Mouse (Mus musculus) embryonic fibroblast, embryonic 13.5 days (primary cell): ENCODE data around the gene Olfr381. TPM values are rescaled to one million over a fixed set of nuclear protein-coding genes. Genes with fewer than 3 reads are reported as not detected.
"Not testable (repeated sequence)": the region's sequence is repeated elsewhere in the genome, so short reads cannot be mapped to it uniquely, and the experiment has no call there.

Experiments
- H3K27ac ChIP-seq: 2 replicates; pipeline ENCODE4 v1.5.1; 2012; ENCODE audit warnings: low read length, control low read depth, inconsistent platforms; ENCODE audit not compliant: insufficient read depth
- H3K4me1 ChIP-seq: 2 replicates; pipeline ENCODE4 v1.6.1; 2011; ENCODE audit warnings: low read length; ENCODE audit not compliant: control insufficient read depth, insufficient read depth
- H3K4me3 ChIP-seq: 2 replicates; pipeline ENCODE4 v1.5.1; 2011; ENCODE audit warnings: mild to moderate bottlenecking, control low read depth, low read length; ENCODE audit not compliant: insufficient read depth
- CTCF ChIP-seq: IDR thresholded peaks from 2 replicates; pipeline ENCODE4 v1.5.1; 2011; ENCODE audit warnings: mild to moderate bottlenecking, control low read depth, low read length, moderate library complexity, borderline replicate concordance; ENCODE audit not compliant: insufficient read depth
- POLR2A ChIP-seq: IDR thresholded peaks from 2 replicates; pipeline ENCODE4 v1.6.1; 2011; ENCODE audit warnings: low read depth, mild to moderate bottlenecking, control low read depth, low read length, moderate library complexity
- polyA plus RNA-seq: library from polyadenylated mRNA; stranded (reverse); fragments of >200 nt; gene quantifications from 2 replicates; pipeline ENCODE4 v1.2.4, GENCODE M21; 2011; ENCODE audit warnings: low read depth; ENCODE audit not compliant: missing spikeins, insufficient read length

Gene Olfr381
- not detected in 2 replicates for polyA plus RNA-seq

GRCm38 (mm10) chr11:73491503-73491902 lies at the start of gene Olfr381:
TSS of gene Olfr381 (minus strand) at chr11:73491603.
- Histone ChIP-seq H3K4me3 (no peak within 1 kb of the TSS), H3K4me1 (no peaks in the 10 kb centered on the region), H3K27ac (no peak within 1 kb of the TSS)
- TF ChIP-seq POLR2A (no peak), CTCF (no peak)

- H3K4me3 ChIP-seq, H3K4me1 ChIP-seq, H3K27ac ChIP-seq: not testable (repeated sequence)
Observed at GRCm38 (mm10) chr11:73528971-73529370, 37.6 kb upstream of the Olfr381 start.

- no peak within 1 kb of the TSS for H3K4me3 ChIP-seq
- no peak for TF ChIP-seq CTCF
- no peak for TF ChIP-seq POLR2A
- H3K4me1 ChIP-seq = no peaks in the 10 kb centered on the region
- H3K27ac ChIP-seq = no peak within 1 kb of the TSS
Observed at GRCm38 (mm10) chr11:73517097-73517496, 25.7 kb upstream of the Olfr381 start, which contains the start of gene Olfr382. TSS of gene Olfr382 (minus strand) at chr11:73517197.

GRCm38 (mm10) chr11:73457408-73457807 lies 34.0 kb downstream of the Olfr381 start, which contains the start of gene Olfr380:
TSS of gene Olfr380 (minus strand) at chr11:73457508.
- TF ChIP-seq CTCF = no peak
- no peak for TF ChIP-seq POLR2A
- Histone ChIP-seq H3K4me3 (no peak within 1 kb of the TSS), H3K27ac (no peak within 1 kb of the TSS), H3K4me1 (no peaks in the 10 kb centered on the region)

Other genes with a start within 250 kb of the Olfr381 start
- not detected in 2 replicates for gene Trpv3, start 224.2 kb downstream of the Olfr381 start, polyA plus RNA-seq
- 0.30 and 0.53 TPM in 2 replicates for gene Aspa, start 162.0 kb downstream of the Olfr381 start, polyA plus RNA-seq
- gene Gm49340, start 161.9 kb downstream of the Olfr381 start, polyA plus RNA-seq = not detected in 2 replicates
- not detected in 2 replicates for gene Spata22, start 161.9 kb downstream of the Olfr381 start, polyA plus RNA-seq
- not detected in 2 replicates for gene Olfr20, start 140.8 kb downstream of the Olfr381 start, polyA plus RNA-seq
- gene Olfr376, start 120.4 kb downstream of the Olfr381 start, polyA plus RNA-seq = not detected in 2 replicates
- not detected in 2 replicates for gene Olfr1, start 92.0 kb downstream of the Olfr381 start, polyA plus RNA-seq
- gene Olfr378, start 63.1 kb downstream of the Olfr381 start, polyA plus RNA-seq = not detected in 2 replicates
- gene Olfr380, start 34.1 kb downstream of the Olfr381 start, polyA plus RNA-seq = not detected in 2 replicates
- gene Olfr382, start 25.6 kb upstream of the Olfr381 start, polyA plus RNA-seq = not detected in 2 replicates
- gene Olfr385, start 101.4 kb upstream of the Olfr381 start, polyA plus RNA-seq = not detected in 2 replicates
- not detected in 2 replicates for gene Olfr384, start 107.0 kb upstream of the Olfr381 start, polyA plus RNA-seq
- not detected in 2 replicates for gene Zfp735, start 197.2 kb upstream of the Olfr381 start, polyA plus RNA-seq